Mouse (Mus musculus) frontal cortex, postnatal 25 days (tissue): ENCODE measurements at regions not wholly inside any gene's neighbourhood (a gene's known extent, or its start where the extent isn't known, plus 50 kb on each side); places are given as distances from the start of the nearest gene placed in this dataset.

Experiments
- DNase-seq, 2 experiments: peaks; one replicate each; pipeline ENCODE4 v3.0.0; 2022; ENCODE audit warnings: low spot score in 2 of 2

DNA sequence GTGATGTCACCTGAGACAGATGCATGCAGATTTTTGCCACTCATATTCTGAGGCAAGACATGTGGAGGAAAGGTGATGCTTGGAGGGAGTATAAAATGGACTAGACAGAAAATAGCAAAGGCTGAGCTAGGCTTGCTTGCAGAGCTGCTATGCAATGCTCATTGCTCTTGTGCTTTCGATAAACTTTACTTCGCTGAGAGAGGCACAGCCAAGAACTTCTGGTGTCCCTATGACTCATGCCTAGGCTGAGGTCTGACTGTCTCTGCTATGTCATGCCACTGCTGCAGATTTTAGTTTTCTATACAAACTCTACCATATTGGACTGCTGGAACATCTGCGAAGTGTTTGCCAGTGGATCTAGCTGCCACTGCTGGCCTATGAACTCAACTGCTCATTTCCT is 687.5 kb upstream of the Pou3f3 start:
- no peak for DNase-seq

- peak; percentile 41 to 62 for DNase-seq
Observed at GRCm38 (mm10) chr1:42012911-42013310, 682.7 kb upstream of the Pou3f3 start.

DNA sequence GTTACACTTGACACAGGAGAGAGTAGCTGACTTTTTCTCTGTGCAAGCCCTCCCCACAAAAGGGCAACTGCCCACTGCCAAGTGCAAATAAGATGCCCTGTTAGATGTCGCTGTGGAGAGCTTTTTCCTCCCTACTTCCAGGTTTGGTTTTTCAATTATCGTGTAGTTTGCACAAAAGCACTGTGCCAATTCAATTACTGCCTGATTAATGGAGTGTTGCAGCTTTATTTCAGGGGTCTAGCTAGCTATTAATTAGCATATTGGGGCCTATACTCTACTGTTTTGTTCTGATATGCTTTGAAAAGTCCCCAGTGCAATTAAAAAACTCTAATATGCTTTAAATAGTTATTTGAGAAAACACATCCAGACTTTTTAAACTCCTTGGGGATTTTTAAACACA is 676.6 kb upstream of the Pou3f3 start:
- no peak for DNase-seq

DNA sequence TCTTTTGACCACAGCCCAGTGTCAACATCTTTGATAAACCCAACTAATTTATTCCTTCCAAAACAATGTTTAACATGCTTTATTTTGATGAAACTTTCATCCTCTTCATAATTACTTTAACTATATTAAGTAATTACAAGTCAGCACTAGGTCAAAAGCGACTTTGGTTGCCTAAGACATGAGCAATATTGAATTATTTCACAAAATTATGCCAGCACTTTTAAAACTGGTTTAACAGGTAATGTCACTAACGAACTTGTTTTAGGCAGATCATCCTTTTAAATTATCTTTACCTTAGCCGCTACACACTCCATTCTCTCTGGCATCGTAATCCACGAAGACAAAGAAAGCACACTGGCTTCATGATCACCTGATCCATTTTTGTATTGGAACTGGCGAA is 669.8 kb upstream of the Pou3f3 start:
- no peak for DNase-seq

DNA sequence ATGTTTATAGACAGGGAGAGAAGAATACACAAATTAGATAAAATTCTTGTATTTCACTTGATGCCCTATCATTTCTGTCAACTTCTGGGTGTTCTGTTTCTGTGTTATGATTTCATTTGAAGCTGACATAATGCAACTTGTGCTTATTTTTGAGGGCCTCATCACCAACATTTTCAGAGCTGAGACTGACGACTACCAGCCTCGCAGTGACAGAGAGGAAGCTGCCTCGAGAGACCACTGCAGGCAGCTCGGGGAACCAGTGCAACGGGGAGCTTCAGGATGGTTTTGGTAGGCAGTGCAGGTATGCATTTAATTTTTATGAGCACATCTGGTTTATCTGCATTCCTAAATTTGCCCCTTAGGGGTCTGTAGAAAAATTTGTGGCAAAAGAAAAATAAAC is 669.1 kb upstream of the Pou3f3 start:
- no peak for DNase-seq

DNA sequence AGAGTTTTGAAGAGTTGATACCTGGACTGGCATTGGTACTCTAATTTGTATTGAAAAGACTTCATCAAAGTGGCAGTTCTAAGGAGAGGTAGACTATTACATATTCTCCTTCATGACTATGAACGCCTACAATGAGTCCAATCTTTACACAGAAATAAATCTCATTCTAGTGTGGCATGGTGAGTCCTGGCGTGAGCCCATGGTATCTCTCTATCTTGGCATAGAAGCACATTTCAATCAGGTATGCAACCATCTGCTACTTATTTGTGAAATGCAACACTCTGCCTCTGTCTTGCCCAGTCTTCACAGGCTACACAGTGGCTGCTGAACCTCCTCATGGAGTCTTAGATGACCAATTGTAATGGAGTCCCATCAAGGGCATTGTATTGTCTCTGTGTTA is 661.8 kb upstream of the Pou3f3 start:
- no peak for DNase-seq

DNA sequence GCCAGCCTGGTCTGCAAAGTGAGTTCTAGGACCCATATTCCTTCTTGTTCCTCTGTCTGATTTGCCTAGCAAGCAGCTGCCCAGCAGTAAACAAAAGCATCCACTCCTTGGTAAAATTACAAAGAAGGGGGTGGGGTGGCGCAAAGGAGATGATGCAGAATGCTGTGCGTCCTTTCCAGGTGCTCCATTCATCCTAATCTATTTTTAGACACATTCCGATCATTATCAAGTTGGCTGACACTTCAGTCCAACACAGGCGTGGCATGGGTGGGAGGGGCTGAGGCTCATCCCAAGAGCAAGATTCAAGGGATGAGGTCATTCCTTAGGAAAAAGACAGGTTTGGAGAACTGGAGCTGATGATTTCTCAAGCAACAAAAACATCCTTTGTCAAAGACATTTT is 660.2 kb upstream of the Pou3f3 start:
- no peak for DNase-seq

GRCm38 (mm10) chr1:42041544-42041943 is 654.0 kb upstream of the Pou3f3 start:
- no peak for DNase-seq

GRCm38 (mm10) chr1:42058494-42058893 is 637.1 kb upstream of the Pou3f3 start:
- DNase-seq = no peak

- peak; percentile 5 to 7 for DNase-seq
Observed at GRCm38 (mm10) chr1:42070064-42070463, 625.5 kb upstream of the Pou3f3 start.

GRCm38 (mm10) chr1:42096026-42096425 is 599.5 kb upstream of the Pou3f3 start:
- DNase-seq = no peak

DNA sequence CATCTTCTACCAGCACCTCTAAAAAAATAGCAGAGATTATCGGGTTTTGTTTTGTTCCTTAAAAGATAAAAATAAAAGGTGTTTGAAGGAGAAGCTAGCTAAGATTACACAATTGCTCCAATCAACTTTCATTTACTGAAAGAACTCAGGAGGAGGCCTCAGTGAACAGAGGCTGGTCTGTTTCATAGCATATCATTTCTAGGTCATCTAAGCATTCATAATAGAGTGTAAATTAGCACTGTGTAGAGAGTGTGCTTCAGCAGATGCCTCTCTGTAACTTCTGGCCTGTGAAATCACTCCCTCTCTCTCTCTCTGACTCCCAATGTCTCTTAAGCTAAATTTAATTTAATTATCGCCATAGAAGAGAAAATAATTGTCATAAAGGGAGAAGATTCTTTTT is 597.0 kb upstream of the Pou3f3 start:
- no peak for DNase-seq

GRCm38 (mm10) chr1:42107521-42107920 is 588.0 kb upstream of the Pou3f3 start:
- no peak for DNase-seq

DNA sequence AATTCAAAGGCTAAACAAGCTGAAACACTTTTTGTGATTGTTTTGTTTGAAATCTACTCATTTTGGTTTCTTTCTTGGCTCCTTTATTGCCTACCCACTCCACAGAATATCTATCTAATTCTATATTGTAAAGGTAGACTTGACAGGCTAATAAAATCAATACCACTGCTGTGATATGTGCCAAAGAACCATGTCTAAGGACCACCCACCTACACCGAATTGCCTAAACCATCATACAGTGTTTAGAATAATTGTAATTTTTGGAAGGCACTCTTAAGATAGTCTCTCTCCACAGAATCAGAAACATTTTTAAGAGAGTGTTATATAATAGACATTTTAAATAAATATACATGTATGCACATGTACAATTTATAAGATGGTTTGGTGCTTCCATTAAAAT is 587.6 kb upstream of the Pou3f3 start:
- DNase-seq = no peak

DNA sequence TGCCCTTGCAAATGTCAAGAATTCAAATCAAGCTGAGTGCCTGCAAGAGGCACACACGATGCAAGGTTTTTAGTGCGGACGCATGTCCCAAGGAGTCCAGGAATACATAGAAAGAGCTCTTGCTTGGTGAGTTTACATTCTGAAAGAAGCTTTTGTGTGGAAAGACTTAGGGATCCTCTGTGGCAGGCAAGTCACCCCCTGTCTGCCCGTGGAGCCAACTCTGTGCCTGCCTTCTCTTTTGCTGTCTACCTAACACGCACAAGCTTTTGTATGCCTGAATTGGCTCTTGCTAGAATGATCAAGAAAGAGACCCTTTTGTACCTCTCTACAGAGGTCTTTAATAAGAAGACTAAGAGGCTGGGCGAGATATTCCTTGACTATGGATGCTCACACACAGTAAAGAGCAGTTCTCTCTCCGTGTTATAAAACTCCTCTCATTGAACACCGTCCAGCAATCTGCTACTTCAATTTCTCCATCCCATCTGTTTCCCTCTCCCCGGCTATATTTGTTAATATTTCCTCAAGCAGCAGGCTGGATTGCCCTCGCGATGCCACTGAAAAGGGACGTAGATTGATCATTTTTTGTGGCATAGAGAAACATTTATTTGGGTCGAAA is 543.3 kb upstream of the Pou3f3 start:
- DNase-seq = no peak

DNA sequence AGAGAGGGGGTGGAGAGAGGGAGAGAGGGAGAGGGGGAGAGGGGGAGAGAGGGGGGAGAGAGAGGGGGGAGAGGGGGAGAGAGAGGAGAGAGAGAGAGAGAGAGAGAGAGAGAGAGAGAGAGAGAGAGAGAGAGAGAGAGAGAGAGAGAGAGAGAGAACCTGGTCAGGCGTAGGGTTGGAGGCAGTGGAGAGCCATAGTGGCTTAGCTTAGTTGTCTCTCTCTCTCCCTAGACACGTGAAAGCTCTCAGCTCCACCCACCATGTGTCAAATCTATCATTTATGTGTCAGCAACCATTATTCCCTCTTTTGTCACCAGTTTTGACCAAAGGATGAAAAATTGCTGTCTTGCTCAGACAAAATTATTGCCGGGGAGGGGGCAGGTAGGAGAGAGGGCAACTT is 542.7 kb upstream of the Pou3f3 start:
- no peak for DNase-seq

- DNase-seq = no peak
Observed at GRCm38 (mm10) chr1:42167790-42168572, 527.6 kb upstream of the Pou3f3 start.

DNA sequence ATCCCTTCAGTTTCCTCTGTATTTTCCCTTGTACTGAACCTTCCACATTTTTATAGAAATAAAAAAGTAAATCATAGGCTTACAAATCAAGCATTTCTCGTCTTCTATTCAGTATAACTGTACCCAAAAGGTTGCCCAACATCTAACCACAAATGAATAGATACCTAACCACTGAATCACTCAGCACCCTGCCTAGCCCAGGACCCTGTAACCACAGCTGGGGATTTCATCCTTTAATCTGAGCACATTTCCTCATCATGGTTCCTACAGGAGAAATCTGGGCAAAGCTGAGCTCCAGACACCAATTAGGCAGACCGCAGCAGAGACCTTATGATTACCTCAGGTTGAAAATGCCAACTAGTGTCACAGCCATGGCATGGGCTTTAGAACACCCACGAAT is 526.1 kb upstream of the Pou3f3 start:
- no peak for DNase-seq

DNA sequence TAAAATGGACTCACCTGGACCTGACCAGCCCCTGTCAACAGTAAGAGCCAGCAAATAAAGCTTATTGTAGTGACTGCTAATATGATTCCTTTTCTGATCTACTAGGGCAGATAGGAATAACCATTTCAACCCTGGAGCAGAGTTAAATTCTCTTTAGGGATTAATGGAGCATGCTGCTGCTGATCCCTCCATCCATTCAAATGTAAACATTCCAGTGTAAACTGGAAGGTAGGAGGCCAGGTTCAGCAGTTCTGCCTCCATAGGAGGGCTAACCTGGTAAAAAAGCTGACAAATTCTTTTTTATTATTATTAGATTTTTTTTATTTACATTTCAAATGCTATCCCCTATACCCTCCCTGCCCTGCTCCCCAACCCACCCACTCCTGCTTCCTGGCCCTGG is 509.3 kb upstream of the Pou3f3 start:
- DNase-seq = no peak

GRCm38 (mm10) chr1:42228098-42228497 is 467.5 kb upstream of the Pou3f3 start:
- DNase-seq = no peak

- DNase-seq = no peak
Observed at GRCm38 (mm10) chr1:42229711-42230110, 465.9 kb upstream of the Pou3f3 start.

DNA sequence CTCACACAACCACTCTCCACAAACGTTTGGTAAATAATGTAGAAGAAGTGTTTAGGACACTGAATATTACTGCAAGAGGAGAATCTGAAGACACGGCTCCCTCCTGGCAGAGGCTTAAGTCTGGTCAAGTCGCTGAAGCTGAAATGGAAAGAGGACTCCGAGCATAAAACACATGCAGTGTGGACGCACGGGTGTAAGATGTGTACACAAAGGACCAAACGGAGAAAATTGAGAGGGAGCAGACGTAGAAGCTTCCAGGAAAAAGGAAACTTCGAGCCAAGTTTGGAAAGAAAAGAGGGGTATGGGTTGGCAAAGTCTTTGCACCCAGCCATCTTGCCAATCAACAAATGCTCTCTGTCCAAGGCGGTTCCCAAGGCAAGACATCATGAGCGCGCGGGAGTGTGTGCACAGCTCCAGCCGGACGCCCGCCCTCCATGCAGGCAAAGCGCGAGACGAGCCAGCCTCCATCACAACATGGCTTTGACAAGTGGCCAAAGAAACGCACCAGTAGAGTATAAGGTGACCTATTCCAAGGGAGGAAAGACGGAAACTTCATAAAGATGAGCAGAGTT is 465.0 kb upstream of the Pou3f3 start:
- DNase-seq = no peak

- no peak for DNase-seq
Observed at GRCm38 (mm10) chr1:42231091-42231490, 464.5 kb upstream of the Pou3f3 start.
